In the genomic region with DNA sequence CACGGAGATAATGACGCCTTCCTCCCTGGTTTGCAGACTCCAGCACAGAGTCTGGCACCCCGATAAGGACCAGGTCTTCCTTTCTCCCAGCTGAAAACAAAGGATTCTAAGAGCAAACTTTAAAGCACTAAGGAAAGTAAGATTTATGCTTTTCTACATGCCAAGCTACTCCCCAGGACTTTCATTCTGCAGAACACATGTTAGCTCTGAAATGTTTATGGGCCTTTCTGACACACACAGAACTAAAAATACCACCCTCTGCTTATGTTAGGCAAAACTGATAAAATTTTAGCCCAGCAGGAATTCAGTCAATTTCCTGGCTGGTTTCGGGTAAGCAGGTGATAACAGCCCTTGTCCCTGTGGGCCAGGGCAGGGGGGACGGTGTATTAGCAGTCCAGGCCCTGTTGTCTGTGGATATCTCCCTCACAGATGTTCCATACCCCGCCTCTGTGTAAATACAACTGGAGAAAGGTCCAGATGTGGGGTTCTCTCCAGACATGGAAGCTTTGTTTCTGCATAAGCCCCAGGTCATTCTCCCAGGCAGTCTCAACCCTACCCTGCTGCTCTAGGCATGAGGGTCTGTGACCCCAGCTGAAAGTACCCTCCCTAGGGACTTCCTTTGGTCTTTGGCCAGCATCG, we compare ENCODE assay signal across 13 mouse cellular contexts.
DNase-seq lines count a peak whose midpoint lies in the region; ATAC-seq lines count a peak whose summit lies in the region.
"Had no signal": no experiment of that assay in that cellular context is flagged by ENCODE, and none has a peak within 500 bp of the region (broad histone marks: within the 10 kb centered on the region; RNA-seq: fewer than 3 reads in every experiment).

No protein-coding gene starts in this region.

- no peak overlapping the region for H3K4me2 ChIP-seq in hindbrain, embryonic 12.5 days (replicated peaks)
- no peak overlapping the region for H3K4me2 ChIP-seq in limb, embryonic 11.5 days (ENCODE audit: low read depth, severe bottlenecking)
- H3K4me2 ChIP-seq: embryonic facial prominence, embryonic 13.5 days had no signal

- H3K9me3 ChIP-seq in hindbrain, embryonic 10.5 days = no peaks in the 10 kb centered on the region
- no peaks in the 10 kb centered on the region for H3K9me3 ChIP-seq in hindbrain, embryonic 12.5 days (replicated peaks)
- no peaks in the 10 kb centered on the region for H3K9me3 ChIP-seq in limb, embryonic 11.5 days (ENCODE audit: control insufficient read depth, low read length)
- H3K9me3 ChIP-seq: embryonic facial prominence, embryonic 13.5 days had no signal

- WGBS in hindbrain, embryonic 10.5 days = 69% methylated on average over 7 of the region's 7 CpGs
- WGBS in hindbrain, embryonic 12.5 days = 60% methylated on average over 7 of the region's 7 CpGs
- WGBS in limb, embryonic 11.5 days = 35% methylated on average over 7 of the region's 7 CpGs

- DNase-seq in cerebellum, postnatal 10 days = peak; percentile 34 to 36
- DNase-seq in cerebellum, adult 8-10 months = no peak
- peak; percentile 33 for DNase-seq in hindbrain, embryonic 10.5 days (ENCODE audit: low spot score)
- DNase-seq in NIH3T3 (ENCODE audit: low read depth) = peak; percentile 47
- DNase-seq in limb, embryonic 11.5 days (ENCODE audit: low spot score) = peak; percentile 56
- DNase-seq in frontal cortex, postnatal 36 days (ENCODE audit: low spot score in 2 of 2) = no peak
- DNase-seq in layer of hippocampus, postnatal 10 days (ENCODE audit: low spot score in 2 of 2) = no peak
- DNase-seq: gastrocnemius, adult 2 months; left cerebral cortex, postnatal 4 days; lung, postnatal 14 days had no signal

- H3K27ac ChIP-seq in hindbrain, embryonic 10.5 days = 0 out of 2 replicates have a peak overlapping the region, but pooled peaks have one; percentile 23
- no peak overlapping the region for H3K27ac ChIP-seq in hindbrain, embryonic 12.5 days
- peak overlapping the region; percentile 18; the same call in 1 of the 2 replicates for H3K27ac ChIP-seq in limb, embryonic 11.5 days (replicated peaks; ENCODE audit: low read depth, low read length)
- H3K27ac ChIP-seq: embryonic facial prominence, embryonic 13.5 days; gastrocnemius, adult 2 months had no signal

- no peak for ATAC-seq in hindbrain, embryonic 12.5 days (ENCODE audit: low FRiP score)
- peak; percentile 79 for ATAC-seq in limb, embryonic 11.5 days (ENCODE audit: insufficient number of reproducible peaks, low FRiP score, low TSS enrichment, low read depth)
- ATAC-seq: midbrain, embryonic 16.5 days had no signal

- 0 out of 2 replicates have a peak, but pooled peaks cover 5% of the 10 kb centered on the region for H3K27me3 ChIP-seq in hindbrain, embryonic 10.5 days (ENCODE audit: insufficient read depth, poor library complexity, severe bottlenecking)
- H3K27me3 ChIP-seq in hindbrain, embryonic 12.5 days = no peaks in the 10 kb centered on the region
- no peaks in the 10 kb centered on the region for H3K27me3 ChIP-seq in limb, embryonic 11.5 days (ENCODE audit: control insufficient read depth, insufficient read depth, low read length)
- H3K27me3 ChIP-seq: embryonic facial prominence, embryonic 13.5 days had no signal

- peaks cover 18% of the 10 kb centered on the region for H3K4me1 ChIP-seq in hindbrain, embryonic 10.5 days (replicated peaks)
- H3K4me1 ChIP-seq in hindbrain, embryonic 12.5 days = peaks cover 3% of the 10 kb centered on the region; the same call in 1 of the 2 replicates
- peaks cover 24% of the 10 kb centered on the region for H3K4me1 ChIP-seq in limb, embryonic 11.5 days (ENCODE audit: control insufficient read depth, insufficient read depth, low read length)

- H3K4me3 ChIP-seq in hindbrain, embryonic 10.5 days = no peak overlapping the region
- H3K4me3 ChIP-seq in hindbrain, embryonic 12.5 days = no peak overlapping the region
- H3K4me3 ChIP-seq in limb, embryonic 11.5 days (ENCODE audit: low read depth, low read length) = no peak overlapping the region
- H3K4me3 ChIP-seq: embryonic facial prominence, embryonic 13.5 days; gastrocnemius, adult 2 months had no signal

- no peak overlapping the region for H3K9ac ChIP-seq in hindbrain, embryonic 12.5 days
- no peak overlapping the region for H3K9ac ChIP-seq in limb, embryonic 11.5 days (ENCODE audit: low read length)
- H3K9ac ChIP-seq: embryonic facial prominence, embryonic 13.5 days had no signal

- no peaks in the 10 kb centered on the region for H3K36me3 ChIP-seq in hindbrain, embryonic 10.5 days
- H3K36me3 ChIP-seq in hindbrain, embryonic 12.5 days = no peaks in the 10 kb centered on the region
- H3K36me3 ChIP-seq in limb, embryonic 11.5 days (ENCODE audit: control insufficient read depth, insufficient read depth, low read length) = no peaks in the 10 kb centered on the region
- H3K36me3 ChIP-seq: embryonic facial prominence, embryonic 13.5 days had no signal

Comparison
In these comparisons a context has a peak if more than half of its experiments do, and no peak if none do; other contexts are left out.
1. DNase-seq: peak in cerebellum, postnatal 10 days (2 of 2), hindbrain, embryonic 10.5 days (single experiment), NIH3T3 (single experiment) and limb, embryonic 11.5 days (single experiment); none in cerebellum, adult 8-10 months (single experiment), frontal cortex, postnatal 36 days (0 of 2) and layer of hippocampus, postnatal 10 days (0 of 2).